In the genomic region with DNA sequence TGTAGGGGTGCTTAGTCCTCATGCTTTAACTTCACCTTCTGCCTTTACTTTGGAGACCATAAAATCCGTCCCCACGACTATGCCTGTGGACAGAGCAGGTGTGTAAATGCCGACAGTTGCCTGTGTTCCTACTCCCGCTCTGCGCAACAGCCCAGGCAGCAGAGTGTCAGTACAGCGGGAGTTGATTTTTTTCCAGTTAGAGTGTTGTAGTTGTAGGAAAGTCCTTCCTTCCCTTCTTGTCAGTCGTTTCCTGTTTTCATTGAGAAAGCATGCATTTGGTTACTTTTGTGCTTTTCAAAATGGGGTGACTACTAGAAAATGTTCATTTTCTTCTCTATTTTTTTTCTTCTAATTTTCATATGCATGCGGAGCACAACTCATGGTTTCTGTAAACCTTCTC, we compare ENCODE assay signal across 10 mouse cellular contexts. TPM values are rescaled to one million over a fixed set of nuclear protein-coding genes. Genes with fewer than 3 reads are reported as not detected.
DNase-seq lines count a peak whose midpoint lies in the region; TF ChIP-seq lines count a peak whose summit lies in the region.
"Had no signal": no experiment of that assay in that cellular context is flagged by ENCODE, and none has a peak within 500 bp of the region (broad histone marks: within the 10 kb centered on the region; RNA-seq: fewer than 3 reads in every experiment).

No protein-coding gene starts in this region.

- peaks cover 2% of the 10 kb centered on the region; the same call in 1 of the 2 replicates for H3K36me3 ChIP-seq in kidney, adult 2 months (ENCODE audit: control insufficient read depth, insufficient read depth, low read length)
- H3K36me3 ChIP-seq in small intestine, adult 2 months (ENCODE audit: control insufficient read depth, insufficient read depth, low read length) = peaks cover 12% of the 10 kb centered on the region
- H3K36me3 ChIP-seq: liver, embryonic 13.5 days had no signal

- no peak overlapping the region for H3K4me3 ChIP-seq in kidney, adult 2 months (ENCODE audit: insufficient read depth, low read depth, low read length)
- H3K4me3 ChIP-seq in small intestine, adult 2 months (ENCODE audit: low read depth, low read length) = no peak overlapping the region
- H3K4me3 ChIP-seq: erythroblast, embryonic 14.5 days; liver, embryonic 13.5 days had no signal

- peaks cover 25% of the 10 kb centered on the region for H3K4me1 ChIP-seq in kidney, adult 2 months (ENCODE audit: control insufficient read depth, insufficient read depth, low read length)
- H3K4me1 ChIP-seq in small intestine, adult 2 months (ENCODE audit: control insufficient read depth, insufficient read depth, insufficient read length, low read length) = peaks cover 7% of the 10 kb centered on the region; the same call in 1 of the 2 replicates
- H3K4me1 ChIP-seq: liver, embryonic 13.5 days had no signal

- WGBS in kidney, adult 2 months = 61% methylated on average over 8 of the region's 8 CpGs
- WGBS in small intestine, adult 2 months = 74% methylated on average over 8 of the region's 8 CpGs

- no peak for TF ChIP-seq CTCF in kidney, adult 2 months (conservative IDR thresholded peaks at IDR 0.05; ENCODE audit: insufficient read depth, insufficient read length, low read depth, low read length)
- no peak for TF ChIP-seq CTCF in small intestine, adult 2 months (IDR thresholded peaks at IDR 0.05; ENCODE audit: extremely low read depth, insufficient read length, insufficient replicate concordance, low read depth, low read length)

- peak overlapping the region; percentile 67 for H3K27ac ChIP-seq in kidney, adult 2 months (ENCODE audit: insufficient read depth, low read depth, low read length)
- 0 out of 2 replicates have a peak overlapping the region, but pooled peaks have one; percentile 4 for H3K27ac ChIP-seq in small intestine, adult 2 months (ENCODE audit: insufficient read depth, low read depth, low read length)
- H3K27ac ChIP-seq: liver, embryonic 13.5 days had no signal

- no peaks in the 10 kb centered on the region for H3K27me3 ChIP-seq in kidney, adult 2 months (replicated peaks; ENCODE audit: control insufficient read depth, insufficient read depth, low read length)
- no peaks in the 10 kb centered on the region for H3K27me3 ChIP-seq in small intestine, adult 2 months (ENCODE audit: control insufficient read depth, insufficient read depth, low read length)
- H3K27me3 ChIP-seq: liver, embryonic 13.5 days had no signal

- no peak for TF ChIP-seq POLR2A in kidney, adult 2 months (IDR thresholded peaks at IDR 0.05; ENCODE audit: low read depth, low read length)
- no peak for TF ChIP-seq POLR2A in small intestine, adult 2 months (IDR thresholded peaks at IDR 0.05; ENCODE audit: low read depth, low read length)

- peak; percentile 88 for DNase-seq in heart, adult 11 months
- no peak for DNase-seq in heart, adult 8-10 months (ENCODE audit: low spot score)
- no peak for DNase-seq in kidney, adult 2 months
- no peak for DNase-seq in kidney, postnatal 14 days
- DNase-seq in testis, postnatal 10 days (ENCODE audit: low spot score) = peak; percentile 7
- DNase-seq in testis, postnatal 14 days (ENCODE audit: low spot score) = no peak
- DNase-seq in adrenal gland, postnatal 25 days = no peak
- DNase-seq: liver, embryonic 13.5 days had no signal

RNA-seq across cellular contexts. Expression of a gene that starts 8.9 kb away (rescaled TPM):
- total RNA-seq in heart, adult 8-10 months (2022) = 100 to 1,000 TPM; 352 to 622 (median 508) TPM
- polyA plus RNA-seq in kidney, adult 2 months (2012; rRNA removed) = 58.9 and 66.4 TPM in 2 replicates
- 41.9 and 49.3 TPM in 2 replicates for polyA plus RNA-seq in small intestine, adult 2 months (2012; rRNA removed)
- total RNA-seq in adrenal gland, postnatal 25 days (2021) = 24.9 and 26.2 TPM in 2 replicates

Comparison
In these comparisons a context has a peak if more than half of its experiments do, and no peak if none do; other contexts are left out.
1. DNase-seq: peak in heart, adult 11 months (single experiment) and testis, postnatal 10 days (single experiment); none in heart, adult 8-10 months (single experiment), kidney, adult 2 months (single experiment), kidney, postnatal 14 days (single experiment), testis, postnatal 14 days (single experiment) and adrenal gland, postnatal 25 days (single experiment).
2. RNA of a gene that starts 8.9 kb away (total RNA-seq): 352 to 622 TPM in heart, adult 8-10 months; 24.9 to 26.2 TPM in adrenal gland, postnatal 25 days; every median in the first group is over 10 times any median in the second.